Mouse (Mus musculus) neural tube, embryonic 10.5 days (tissue): ENCODE measurements around the gene Fcmr.

Source experiments
- DNase-seq: peaks from one replicate; pipeline ENCODE4 v3.0.0-alpha.2; 2017; ENCODE audit warnings: low spot score; ENCODE audit errors: extremely low spot score

The Fcmr gene

GRCm38 (mm10) chr1:130865541-130866221 lies at the start of gene Fcmr:
Gene Fcmr (plus strand): TSS chr1:130865669.
- no peak for DNase-seq

GRCm38 (mm10) chr1:130819737-130820136 lies 45.7 kb upstream of the Fcmr start:
- no peak for DNase-seq

GRCm38 (mm10) chr1:130820316-130821148 lies 44.9 kb upstream of the Fcmr start:
- no peak for DNase-seq

GRCm38 (mm10) chr1:130821149-130821471 lies 44.4 kb upstream of the Fcmr start:
- DNase-seq, result no peak

- no peak for DNase-seq
Observed at GRCm38 (mm10) chr1:130821911-130822625, 43.4 kb upstream of the Fcmr start.

- DNase-seq, result no peak
Observed at GRCm38 (mm10) chr1:130826448-130826847, 39.0 kb upstream of the Fcmr start, which contains the start of gene Pigr. Gene Pigr (plus strand): TSS chr1:130826684.

GRCm38 (mm10) chr1:130828656-130829055 lies 36.8 kb upstream of the Fcmr start:
- DNase-seq, result no peak

- DNase-seq, result no peak
Observed at GRCm38 (mm10) chr1:130829906-130830830, 35.3 kb upstream of the Fcmr start.

GRCm38 (mm10) chr1:130832230-130833149 lies 33.0 kb upstream of the Fcmr start:
- DNase-seq, result no peak

GRCm38 (mm10) chr1:130835161-130835936 lies 30.1 kb upstream of the Fcmr start:
- DNase-seq, result no peak

- DNase-seq, result no peak
Observed at GRCm38 (mm10) chr1:130838288-130838687, 27.2 kb upstream of the Fcmr start.

- DNase-seq, result no peak
Observed at GRCm38 (mm10) chr1:130840599-130841379, 24.7 kb upstream of the Fcmr start.

- DNase-seq, result no peak
Observed at GRCm38 (mm10) chr1:130841621-130842020, 23.8 kb upstream of the Fcmr start.

GRCm38 (mm10) chr1:130844516-130844915 lies 21.0 kb upstream of the Fcmr start:
- DNase-seq, result no peak

- no peak for DNase-seq
Observed at GRCm38 (mm10) chr1:130849530-130850214, 15.8 kb upstream of the Fcmr start.

- no peak for DNase-seq
Observed at GRCm38 (mm10) chr1:130850405-130850804, 15.1 kb upstream of the Fcmr start.

GRCm38 (mm10) chr1:130854819-130855218 lies 10.7 kb upstream of the Fcmr start:
- DNase-seq, result no peak

GRCm38 (mm10) chr1:130855723-130856122 lies 9.7 kb upstream of the Fcmr start:
- no peak for DNase-seq
